Mouse (Mus musculus) forebrain, embryonic 16.5 days (tissue): Measurements from ENCODE around the gene Cyp26b1. TPM values are rescaled to one million over a fixed set of nuclear protein-coding genes. Genes with fewer than 3 reads are reported as not detected.

Experiments used
- ATAC-seq: fragments of 200-750 bp; cut with Nextera tagmentation; 2 replicates; pipeline ENCODE4 v1.8.0; 2017; ENCODE audit warnings: mild to moderate bottlenecking, moderate library complexity
- H3K27ac ChIP-seq: fragments of 300-500 bp; sonication (generic); 2 replicates; pipeline ENCODE4 v1.5.1; 2014; ENCODE audit warnings: low read length, control low read depth
- H3K27me3 ChIP-seq: fragments of 300-500 bp; sonication (generic); replicated peaks from 2 replicates; pipeline ENCODE4 v1.6.1; 2014; ENCODE audit warnings: low read length; ENCODE audit not compliant: control insufficient read depth, insufficient read depth
- H3K36me3 ChIP-seq: fragments of 300-500 bp; sonication (generic); 2 replicates; pipeline ENCODE4 v1.6.1; 2014; ENCODE audit not compliant: control insufficient read depth, insufficient read depth
- H3K4me1 ChIP-seq: fragments of 300-500 bp; sonication (generic); replicated peaks from 2 replicates; pipeline ENCODE4 v1.6.1; 2014; ENCODE audit warnings: low read length; ENCODE audit not compliant: control insufficient read depth, insufficient read depth
- H3K4me2 ChIP-seq: fragments of 300-500 bp; sonication (generic); 2 replicates; pipeline ENCODE4 v1.6.1; 2014; ENCODE audit warnings: mild to moderate bottlenecking, low read length, control low read depth
- H3K4me3 ChIP-seq: fragments of 300-500 bp; sonication (generic); replicated peaks from 2 replicates; pipeline ENCODE4 v1.5.1; 2014; ENCODE audit warnings: mild to moderate bottlenecking, low read length, control low read depth
- H3K9ac ChIP-seq: fragments of 300-500 bp; sonication (generic); replicated peaks from 2 replicates; pipeline ENCODE4 v1.6.1; 2014; ENCODE audit warnings: low read depth, low read length, control low read depth
- H3K9me3 ChIP-seq: fragments of 300-500 bp; sonication (generic); 2 replicates; pipeline ENCODE4 v1.6.1; 2016; ENCODE audit warnings: low read length; ENCODE audit not compliant: control insufficient read depth
- WGBS: fragments of 180-500 bp; shearing (Covaris S2); extraction: QIAGEN DNeasy Blood & Tissue Kit; methylation state at CpG from one replicate; pipeline ENCODE4 v1.1.7; 2014; 5-methylcytosine and 5-hydroxymethylcytosine counted together
- polyA plus RNA-seq: library from polyadenylated mRNA; unstranded; fragments of >200 nt; fragmentation: Nextera tagmentation; extraction: Ambion mirVana; gene quantifications from 2 replicates; pipeline ENCODE4 v1.2.1, GENCODE M21; 2015

Gene Cyp26b1
- polyA plus RNA-seq, 1 experiment from 2014 or later, result 3.6 TPM

- Histone ChIP-seq H3K4me3 (no peak overlapping the region), H3K27ac (no peak overlapping the region), H3K36me3 (no peaks in the 10 kb centered on the region), H3K9ac (no peak overlapping the region), H3K4me1 (no peaks in the 10 kb centered on the region), H3K4me2 (no peak overlapping the region), H3K9me3 (no peaks in the 10 kb centered on the region), H3K27me3 (no peaks in the 10 kb centered on the region)
- WGBS, result 37% methylated on average over 5 of the region's 5 CpGs
- no peak for ATAC-seq
Observed at GRCm38 (mm10) chr6:84543516-84543915, 50.2 kb downstream of the Cyp26b1 start.

DNA sequence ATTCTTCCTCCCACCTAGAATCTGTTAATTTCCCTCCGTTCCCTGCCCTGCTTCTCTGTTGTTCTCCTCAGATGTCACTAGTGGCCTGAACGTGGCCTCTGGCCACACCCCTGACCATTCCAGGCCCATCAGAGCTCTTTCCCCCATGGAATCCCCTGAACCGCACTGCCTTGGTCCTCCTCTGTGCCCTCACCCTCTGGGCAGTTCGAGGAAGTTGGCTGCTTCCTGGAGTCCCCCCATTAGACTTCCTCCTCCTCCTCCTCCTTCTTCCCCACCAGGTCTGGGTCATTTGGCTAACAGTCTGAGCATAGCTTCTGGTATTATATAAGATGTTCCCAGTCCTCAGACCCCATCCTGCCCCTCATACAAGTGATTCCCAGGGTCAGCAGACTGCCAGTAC lies 53.8 kb downstream of the Cyp26b1 start:
- ATAC-seq, result no peak
- Histone ChIP-seq H3K4me1 (no peaks in the 10 kb centered on the region), H3K9ac (no peak overlapping the region), H3K27ac (no peak overlapping the region), H3K27me3 (no peaks in the 10 kb centered on the region), H3K9me3 (no peaks in the 10 kb centered on the region), H3K4me3 (no peak overlapping the region), H3K36me3 (no peaks in the 10 kb centered on the region), H3K4me2 (no peak overlapping the region)
- WGBS, result 65% methylated on average over 4 of the region's 4 CpGs

DNA sequence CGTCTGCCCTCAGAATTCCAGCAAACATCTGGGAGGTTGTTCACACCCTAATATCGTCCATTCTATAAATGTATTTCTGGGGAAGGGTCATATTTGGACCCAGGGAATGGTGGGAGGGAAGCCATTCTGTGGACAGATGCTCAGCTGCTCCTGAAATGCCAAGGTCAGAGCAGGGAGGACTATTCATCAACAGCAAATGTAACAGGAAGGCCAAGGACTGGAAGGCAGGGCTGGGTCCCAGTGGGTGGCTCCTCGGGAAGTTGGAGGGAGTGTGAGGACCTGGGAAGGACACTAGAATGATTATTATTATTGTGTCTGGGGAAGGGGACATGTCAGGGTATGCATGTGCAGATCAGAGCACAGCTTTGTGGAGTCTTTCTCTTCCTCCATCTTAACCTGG lies 55.0 kb downstream of the Cyp26b1 start:
- Histone ChIP-seq H3K4me2 (no peak overlapping the region), H3K9me3 (no peaks in the 10 kb centered on the region), H3K9ac (no peak overlapping the region), H3K27me3 (no peaks in the 10 kb centered on the region), H3K36me3 (no peaks in the 10 kb centered on the region), H3K27ac (no peak overlapping the region), H3K4me1 (no peaks in the 10 kb centered on the region), H3K4me3 (no peak overlapping the region)
- no peak for ATAC-seq
- 80% methylated on average over 3 of the region's 3 CpGs for WGBS

- Histone ChIP-seq H3K4me2 (no peak overlapping the region), H3K4me3 (no peak overlapping the region), H3K27me3 (no peaks in the 10 kb centered on the region), H3K4me1 (no peaks in the 10 kb centered on the region), H3K9me3 (no peaks in the 10 kb centered on the region), H3K27ac (no peak overlapping the region), H3K9ac (no peak overlapping the region), H3K36me3 (no peaks in the 10 kb centered on the region)
- WGBS, result 80% methylated on average over 16 of the region's 16 CpGs
- no peak for ATAC-seq
Observed at GRCm38 (mm10) chr6:84537611-84538197, 56.0 kb downstream of the Cyp26b1 start.

GRCm38 (mm10) chr6:84534944-84535343 lies 58.8 kb downstream of the Cyp26b1 start:
- H3K9ac ChIP-seq, result no peak overlapping the region
- H3K4me2 ChIP-seq, result no peak overlapping the region
- no peak overlapping the region for H3K4me3 ChIP-seq
- WGBS, result 72% methylated on average over 3 of the region's 3 CpGs
- ATAC-seq, result no peak
- no peaks in the 10 kb centered on the region for H3K36me3 ChIP-seq
- no peaks in the 10 kb centered on the region for H3K9me3 ChIP-seq
- H3K4me1 ChIP-seq, result no peaks in the 10 kb centered on the region
- H3K27me3 ChIP-seq, result no peaks in the 10 kb centered on the region
- no peak overlapping the region for H3K27ac ChIP-seq

GRCm38 (mm10) chr6:84529912-84530311 lies 63.8 kb downstream of the Cyp26b1 start:
- no peak for ATAC-seq

GRCm38 (mm10) chr6:84524901-84525601 lies 68.7 kb downstream of the Cyp26b1 start:
- no peaks in the 10 kb centered on the region for H3K4me1 ChIP-seq
- no peaks in the 10 kb centered on the region for H3K27me3 ChIP-seq
- H3K4me3 ChIP-seq, result no peak overlapping the region
- no peaks in the 10 kb centered on the region for H3K9me3 ChIP-seq
- no peak for ATAC-seq
- H3K36me3 ChIP-seq, result no peaks in the 10 kb centered on the region
- WGBS, result 77% methylated on average over 7 of the region's 7 CpGs
- no peak overlapping the region for H3K4me2 ChIP-seq
- H3K27ac ChIP-seq, result no peak overlapping the region
- H3K9ac ChIP-seq, result no peak overlapping the region

More at GRCm38 (mm10) chr6:84529912-84530311, 63.8 kb downstream of the Cyp26b1 start:
- Histone ChIP-seq H3K9ac (no peak overlapping the region), H3K27me3 (no peaks in the 10 kb centered on the region), H3K4me2 (no peak overlapping the region), H3K4me1 (no peaks in the 10 kb centered on the region), H3K27ac (no peak overlapping the region), H3K9me3 (no peaks in the 10 kb centered on the region), H3K36me3 (no peaks in the 10 kb centered on the region), H3K4me3 (no peak overlapping the region)
